Mouse (Mus musculus): ENCODE measurements around the gene Zfp821.

- TF ChIP-seq EP300 (IDR thresholded peaks at IDR 0.05) (no peak), CTCF (IDR thresholded peaks at IDR 0.05) (no peak)
Measured at GRCm38 (mm10) chr8:109714961-109715360, 9.6 kb downstream of the Zfp821 start.

All from lung, postnatal 0 days (tissue).